Mouse (Mus musculus) intestine, embryonic 16.5 days (tissue): ENCODE results near the gene Chsy1. TPM values are rescaled to one million over a fixed set of nuclear protein-coding genes. Genes with fewer than 3 reads are reported as not detected.

ENCODE experiments used
- ATAC-seq: fragments of 200-750 bp; cut with Nextera tagmentation; 2 replicates; pipeline ENCODE4 v1.8.0; 2017; ENCODE audit warnings: moderate TSS enrichment, moderate library complexity
- H3K27ac ChIP-seq: fragments of 300-500 bp; sonication (generic); 2 replicates; pipeline ENCODE4 v1.5.1; 2014; ENCODE audit warnings: mild to moderate bottlenecking, low read length
- H3K27me3 ChIP-seq: fragments of 300-500 bp; sonication (generic); replicated peaks from 2 replicates; pipeline ENCODE4 v1.6.1; 2014; ENCODE audit warnings: low read length, control low read depth, mixed read lengths; ENCODE audit not compliant: control insufficient read depth, insufficient read depth
- H3K36me3 ChIP-seq: fragments of 300-500 bp; sonication (generic); 2 replicates; pipeline ENCODE4 v1.6.1; 2014; ENCODE audit warnings: low read length, control low read depth; ENCODE audit not compliant: control insufficient read depth, insufficient read depth
- H3K4me1 ChIP-seq: fragments of 300-500 bp; sonication (generic); 2 replicates; pipeline ENCODE4 v1.6.1; 2014; ENCODE audit warnings: low read length, control low read depth, mixed read lengths; ENCODE audit not compliant: control insufficient read depth, insufficient read depth
- H3K4me2 ChIP-seq: fragments of 300-500 bp; sonication (generic); 2 replicates; pipeline ENCODE4 v1.6.1; 2014; ENCODE audit warnings: low read depth, low read length, control low read depth
- H3K4me3 ChIP-seq: fragments of 300-500 bp; sonication (generic); 2 replicates; pipeline ENCODE4 v1.5.1; 2014; ENCODE audit warnings: mild to moderate bottlenecking, low read length
- H3K9ac ChIP-seq: fragments of 300-500 bp; sonication (generic); 2 replicates; pipeline ENCODE4 v1.6.1; 2014; ENCODE audit warnings: low read depth, low read length
- H3K9me3 ChIP-seq: fragments of 300-500 bp; sonication (generic); 2 replicates; pipeline ENCODE4 v1.6.1; 2016; ENCODE audit warnings: low read length, control low read depth; ENCODE audit not compliant: control insufficient read depth
- WGBS: fragments of 180-500 bp; shearing (Covaris S2); extraction: QIAGEN DNeasy Blood & Tissue Kit; methylation state at CpG from one replicate; pipeline ENCODE4 v1.1.7; 2014; 5-methylcytosine and 5-hydroxymethylcytosine counted together
- polyA plus RNA-seq: library from polyadenylated mRNA; unstranded; fragments of >200 nt; fragmentation: Nextera tagmentation; extraction: Ambion mirVana; gene quantifications from 2 replicates; pipeline ENCODE4 v1.2.1, GENCODE M21; 2015

The Chsy1 gene
- polyA plus RNA-seq, 1 experiment from 2014 or later, result 7.0 TPM

DNA sequence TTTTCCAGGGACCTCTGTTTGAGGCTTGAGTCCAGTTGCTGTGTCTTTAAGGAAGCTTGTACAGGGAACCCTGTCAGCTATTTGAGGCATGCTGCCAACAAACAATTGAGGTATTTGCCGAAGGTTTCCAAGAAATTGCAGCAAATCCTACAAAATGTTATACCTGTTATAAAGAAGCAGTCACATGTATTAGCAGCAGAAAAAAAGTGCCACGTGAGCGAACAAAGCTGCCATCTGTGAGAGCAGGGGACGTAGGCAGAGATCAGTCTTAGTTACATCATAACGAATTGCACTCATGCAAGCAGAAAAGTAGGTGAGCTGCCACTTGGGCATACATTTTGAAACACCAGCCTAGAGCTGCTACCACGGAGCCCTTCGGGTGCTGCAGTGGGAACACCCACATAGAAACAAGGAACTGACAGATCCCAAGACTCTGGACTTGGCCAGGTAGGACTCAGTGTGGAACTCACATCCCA is 2.7 kb upstream of the Chsy1 start:
- H3K4me2 ChIP-seq, result no peak overlapping the region
- H3K4me3 ChIP-seq, result no peak overlapping the region
- 62% methylated on average over 7 of the region's 7 CpGs for WGBS
- no peak overlapping the region for H3K9ac ChIP-seq
- peaks cover 4% of the 10 kb centered on the region for H3K4me1 ChIP-seq
- H3K36me3 ChIP-seq, result no peaks in the 10 kb centered on the region
- ATAC-seq, result no peak
- H3K27ac ChIP-seq, result no peak overlapping the region
- no peaks in the 10 kb centered on the region for H3K9me3 ChIP-seq
- no peaks in the 10 kb centered on the region for H3K27me3 ChIP-seq

DNA sequence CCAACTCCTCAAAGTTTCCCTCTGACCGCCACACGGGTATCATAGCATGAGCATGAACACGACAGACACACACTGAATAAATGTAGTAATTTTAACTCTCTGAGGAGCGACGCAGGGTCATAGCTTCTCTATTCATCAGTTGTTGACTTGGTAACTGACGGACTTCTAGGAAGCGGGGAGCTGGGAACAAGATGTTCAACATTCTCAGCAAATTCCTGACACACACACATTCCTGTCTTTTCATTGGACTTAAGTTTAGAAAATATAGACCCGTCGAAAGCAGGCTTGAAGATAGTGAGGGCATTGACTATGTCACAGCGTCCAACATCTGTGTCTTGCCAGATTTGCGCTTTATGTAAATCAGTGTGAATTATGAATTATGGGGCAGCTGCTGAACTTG is 2.1 kb upstream of the Chsy1 start:
- Histone ChIP-seq H3K27me3 (no peaks in the 10 kb centered on the region), H3K9ac (no peak overlapping the region), H3K4me1 (peaks cover 4% of the 10 kb centered on the region), H3K4me3 (no peak overlapping the region), H3K9me3 (no peaks in the 10 kb centered on the region), H3K36me3 (no peaks in the 10 kb centered on the region), H3K4me2 (no peak overlapping the region), H3K27ac (no peak overlapping the region)
- no peak for ATAC-seq
- 70% methylated on average over 11 of the region's 11 CpGs for WGBS

GRCm38 (mm10) chr7:66107930-66108329 is 1.4 kb upstream of the Chsy1 start:
- H3K4me1 ChIP-seq, result peaks cover 4% of the 10 kb centered on the region
- no peaks in the 10 kb centered on the region for H3K27me3 ChIP-seq
- no peak overlapping the region for H3K27ac ChIP-seq
- H3K36me3 ChIP-seq, result no peaks in the 10 kb centered on the region
- 15% methylated on average over 7 of the region's 7 CpGs for WGBS
- no peak overlapping the region for H3K4me2 ChIP-seq
- H3K4me3 ChIP-seq, result no peak overlapping the region
- H3K9me3 ChIP-seq, result no peaks in the 10 kb centered on the region
- no peak overlapping the region for H3K9ac ChIP-seq
- no peak for ATAC-seq

GRCm38 (mm10) chr7:66109855-66110635 is 730 bp downstream of the Chsy1 start:
- ATAC-seq, result peak; percentile 65
- WGBS, result under 1% methylated on average over 72 of the region's 77 CpGs
- H3K36me3 ChIP-seq, result no peaks in the 10 kb centered on the region

DNA sequence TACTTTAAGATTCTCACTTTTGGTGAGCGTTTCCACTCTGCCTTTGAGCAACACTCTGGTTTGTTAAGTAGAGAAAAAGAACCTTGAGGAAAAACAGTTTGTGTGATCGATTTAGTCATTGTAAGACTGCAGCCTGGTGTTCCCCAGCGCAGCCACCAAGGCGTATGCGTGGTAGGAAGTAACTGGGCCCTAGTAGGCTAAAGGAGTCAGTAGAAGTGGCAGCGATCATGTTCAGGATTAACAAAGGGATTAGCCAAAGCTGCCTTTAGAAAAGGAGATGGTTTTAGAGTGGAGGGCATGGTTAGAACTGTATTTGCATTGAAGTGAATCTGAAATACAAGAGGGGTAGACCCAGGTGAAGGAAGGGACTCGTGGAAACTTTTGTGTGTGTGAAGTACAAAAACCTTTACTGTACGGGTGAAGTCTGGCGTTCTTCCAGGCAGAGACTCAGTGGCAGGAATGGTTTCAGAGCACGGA is 1.4 kb downstream of the Chsy1 start:
- H3K27me3 ChIP-seq, result no peaks in the 10 kb centered on the region
- no peaks in the 10 kb centered on the region for H3K9me3 ChIP-seq
- 6% methylated on average over 10 of the region's 10 CpGs for WGBS
- peak overlapping the region; percentile 82 for H3K9ac ChIP-seq
- ATAC-seq, result no peak
- no peak overlapping the region for H3K27ac ChIP-seq
- peak overlapping the region; percentile 84 for H3K4me2 ChIP-seq
- H3K36me3 ChIP-seq, result no peaks in the 10 kb centered on the region
- H3K4me1 ChIP-seq, result peaks cover 4% of the 10 kb centered on the region
- peak overlapping the region; percentile 87 for H3K4me3 ChIP-seq

More at GRCm38 (mm10) chr7:66109855-66110635, 730 bp downstream of the Chsy1 start:
- H3K9me3 ChIP-seq, result no peaks in the 10 kb centered on the region
- peak overlapping the region; percentile 84 for H3K4me2 ChIP-seq
- peak overlapping the region; percentile 82 for H3K9ac ChIP-seq
- H3K27me3 ChIP-seq, result no peaks in the 10 kb centered on the region
- H3K27ac ChIP-seq, result peak overlapping the region; percentile 82
- H3K4me3 ChIP-seq, result peak overlapping the region; percentile 87
- H3K4me1 ChIP-seq, result peaks cover 4% of the 10 kb centered on the region

GRCm38 (mm10) chr7:66111211-66111610 is 1.9 kb downstream of the Chsy1 start:
- ATAC-seq, result no peak
- no peaks in the 10 kb centered on the region for H3K36me3 ChIP-seq
- H3K27me3 ChIP-seq, result no peaks in the 10 kb centered on the region
- WGBS, result 68% methylated on average over 10 of the region's 10 CpGs
- H3K9me3 ChIP-seq, result no peaks in the 10 kb centered on the region
- peak overlapping the region; percentile 87 for H3K4me3 ChIP-seq
- peaks cover 6% of the 10 kb centered on the region for H3K4me1 ChIP-seq
- peak overlapping the region; percentile 84 for H3K4me2 ChIP-seq
- H3K27ac ChIP-seq, result no peak overlapping the region
- peak overlapping the region; percentile 82; the same call in 1 of the 2 replicates for H3K9ac ChIP-seq

DNA sequence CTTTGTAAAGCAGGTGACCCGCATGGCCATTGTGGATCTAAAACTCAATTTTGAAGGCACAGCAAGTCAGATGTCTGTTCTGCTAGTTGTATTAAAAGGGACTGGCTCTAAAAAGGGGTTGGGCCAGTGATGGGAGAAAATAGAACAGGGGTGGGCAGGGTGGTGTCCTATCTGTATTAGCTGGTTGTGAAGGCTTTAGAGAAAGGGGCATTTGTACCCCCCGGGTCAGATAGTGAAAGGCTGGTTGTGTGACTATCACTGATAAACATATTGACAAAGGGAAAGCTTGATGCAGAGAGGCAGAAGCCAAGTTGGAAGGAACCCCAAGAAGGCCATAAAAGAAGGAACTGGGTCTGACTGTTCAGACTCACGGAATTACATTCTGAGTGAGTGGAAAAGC is 4.2 kb downstream of the Chsy1 start:
- Histone ChIP-seq H3K4me1 (peaks cover 16% of the 10 kb centered on the region), H3K9me3 (no peaks in the 10 kb centered on the region), H3K4me2 (no peak overlapping the region), H3K9ac (no peak overlapping the region), H3K4me3 (no peak overlapping the region), H3K27me3 (no peaks in the 10 kb centered on the region), H3K36me3 (no peaks in the 10 kb centered on the region), H3K27ac (no peak overlapping the region)
- ATAC-seq, result no peak
- WGBS, result 82% methylated on average over 3 of the region's 3 CpGs

- WGBS, result 74% methylated on average over 11 of the region's 11 CpGs
- no peak overlapping the region for H3K4me2 ChIP-seq
Measured at GRCm38 (mm10) chr7:66115821-66116343, 6.6 kb downstream of the Chsy1 start.

DNA sequence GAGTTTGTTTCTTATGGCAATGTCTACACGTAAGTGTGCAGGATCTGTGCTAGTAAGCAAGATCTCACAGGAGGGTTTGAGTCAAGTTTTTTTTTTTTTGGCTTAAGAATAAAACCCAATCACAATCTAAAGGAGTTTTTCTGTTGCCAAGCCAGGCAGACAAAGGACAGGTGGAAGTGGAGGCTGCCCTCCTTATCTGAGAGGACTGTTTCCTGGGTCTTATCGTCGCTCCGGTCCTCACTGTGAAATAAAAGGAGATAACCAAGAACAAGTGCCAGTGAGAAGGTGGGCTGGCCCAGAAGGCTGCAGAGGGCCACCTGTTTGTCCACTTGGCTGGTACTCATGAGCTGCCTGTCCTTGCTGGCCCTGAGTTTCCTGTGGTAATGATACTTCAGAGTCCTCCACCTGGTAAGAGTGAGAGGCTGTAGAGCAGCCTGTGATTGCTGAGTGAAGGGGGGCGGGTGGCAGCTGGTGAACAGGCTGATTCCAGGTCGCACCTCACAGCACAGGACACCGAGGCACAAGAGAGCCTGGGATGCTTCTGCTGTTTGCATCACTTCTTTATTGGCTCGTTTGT is 7.7 kb downstream of the Chsy1 start:
- ATAC-seq, result no peak
- Histone ChIP-seq H3K4me3 (no peak overlapping the region), H3K4me2 (no peak overlapping the region), H3K36me3 (no peaks in the 10 kb centered on the region), H3K4me1 (peaks cover 12% of the 10 kb centered on the region), H3K9ac (no peak overlapping the region), H3K27me3 (no peaks in the 10 kb centered on the region), H3K9me3 (no peaks in the 10 kb centered on the region), H3K27ac (no peak overlapping the region)
- WGBS, result 60% methylated on average over 8 of the region's 8 CpGs

More at GRCm38 (mm10) chr7:66115821-66116343, 6.6 kb downstream of the Chsy1 start:
- no peaks in the 10 kb centered on the region for H3K9me3 ChIP-seq
- H3K4me3 ChIP-seq, result no peak overlapping the region
- H3K27me3 ChIP-seq, result no peaks in the 10 kb centered on the region
- no peak overlapping the region for H3K27ac ChIP-seq
- peaks cover 16% of the 10 kb centered on the region for H3K4me1 ChIP-seq
- H3K9ac ChIP-seq, result no peak overlapping the region
- H3K36me3 ChIP-seq, result no peaks in the 10 kb centered on the region
- no peak for ATAC-seq
